Mouse (Mus musculus): ENCODE results near the gene Banp.

DNA sequence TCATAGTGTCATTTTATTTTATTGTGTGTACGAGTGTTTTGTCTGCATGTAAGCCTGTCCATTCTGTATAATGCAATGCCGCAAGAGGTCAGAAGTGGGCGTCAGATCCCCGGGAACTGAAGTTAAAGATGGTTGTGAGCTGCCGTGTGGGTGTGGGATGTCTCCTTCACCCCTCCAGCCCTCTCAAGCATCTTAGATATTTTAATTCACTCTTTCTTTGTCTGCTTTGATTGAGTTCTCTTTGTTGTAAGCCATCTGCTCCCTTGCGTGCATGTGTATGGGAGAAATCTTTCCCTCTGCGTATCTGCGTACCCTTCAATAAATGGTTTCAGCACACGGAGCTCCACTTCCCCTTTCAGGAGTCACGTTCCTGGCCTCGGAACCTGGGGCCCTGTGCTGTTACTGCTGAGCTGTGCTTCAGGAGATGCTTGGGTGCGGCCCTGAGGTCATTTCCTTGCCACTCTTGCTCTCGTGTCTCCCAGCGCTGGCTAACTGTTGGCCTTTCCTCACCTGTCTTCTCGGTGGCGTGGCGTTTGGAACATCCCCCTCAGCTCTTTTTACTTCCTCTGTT lies 22.0 kb downstream of the Banp start:
- TF ChIP-seq CTCF (IDR thresholded peaks at IDR 0.05; ENCODE audit: extremely low read depth, insufficient read depth, insufficient read length, insufficient replicate concordance) (no peak), POLR2A (IDR thresholded peaks at IDR 0.05; ENCODE audit: low read depth, low read length) (no peak)
